Mouse (Mus musculus) fibroblast of lung, adult 2 months (primary cell): ENCODE data around the gene Slc26a6.

Source experiments
- DNase-seq: peaks from one replicate; pipeline ENCODE4 v3.0.0-alpha.2; 2011; ENCODE audit warnings: low read depth

Slc26a6 gene

GRCm38 (mm10) chr9:108852976-108853375 lies at the start of gene Slc26a6:
Gene Slc26a6 (plus strand): TSS chr9:108853283.
- no peak for DNase-seq

GRCm38 (mm10) chr9:108805768-108806167 lies 47.3 kb upstream of the Slc26a6 start:
- DNase-seq = no peak

GRCm38 (mm10) chr9:108806379-108806778 lies 46.7 kb upstream of the Slc26a6 start:
- no peak for DNase-seq

- DNase-seq = no peak
Observed at GRCm38 (mm10) chr9:108806831-108807230, 46.3 kb upstream of the Slc26a6 start.

- no peak for DNase-seq
Observed at GRCm38 (mm10) chr9:108807674-108808073, 45.4 kb upstream of the Slc26a6 start.

GRCm38 (mm10) chr9:108808163-108808665 lies 44.9 kb upstream of the Slc26a6 start, which contains the start of gene Nckipsd:
Gene Nckipsd (plus strand): TSS chr9:108808368.
- DNase-seq = peak; percentile 54

- DNase-seq = no peak
Observed at GRCm38 (mm10) chr9:108809188-108809587, 43.9 kb upstream of the Slc26a6 start.

GRCm38 (mm10) chr9:108809723-108810122 lies 43.4 kb upstream of the Slc26a6 start:
- no peak for DNase-seq

- DNase-seq = no peak
Observed at GRCm38 (mm10) chr9:108810516-108810915, 42.6 kb upstream of the Slc26a6 start.

- DNase-seq = no peak
Observed at GRCm38 (mm10) chr9:108815557-108815956, 37.5 kb upstream of the Slc26a6 start.

- DNase-seq = no peak
Observed at GRCm38 (mm10) chr9:108819495-108819894, 33.6 kb upstream of the Slc26a6 start.

- no peak for DNase-seq
Observed at GRCm38 (mm10) chr9:108820077-108820476, 33.0 kb upstream of the Slc26a6 start.

- no peak for DNase-seq
Observed at GRCm38 (mm10) chr9:108824144-108824685, 28.9 kb upstream of the Slc26a6 start.

- no peak for DNase-seq
Observed at GRCm38 (mm10) chr9:108824755-108825413, 28.2 kb upstream of the Slc26a6 start.

- DNase-seq = no peak
Observed at GRCm38 (mm10) chr9:108825820-108826699, 27.0 kb upstream of the Slc26a6 start, which contains the start of gene Celsr3. Gene Celsr3 (plus strand): TSS chr9:108826320.

- DNase-seq = no peak
Observed at GRCm38 (mm10) chr9:108826700-108827340, 26.3 kb upstream of the Slc26a6 start.

GRCm38 (mm10) chr9:108827454-108827853 lies 25.6 kb upstream of the Slc26a6 start:
- DNase-seq = no peak

GRCm38 (mm10) chr9:108827906-108828305 lies 25.2 kb upstream of the Slc26a6 start:
- no peak for DNase-seq

- DNase-seq = no peak
Observed at GRCm38 (mm10) chr9:108831637-108832036, 21.4 kb upstream of the Slc26a6 start.

GRCm38 (mm10) chr9:108832390-108833108 lies 20.5 kb upstream of the Slc26a6 start:
- DNase-seq = peak; percentile 63

GRCm38 (mm10) chr9:108842989-108843388 lies 10.1 kb upstream of the Slc26a6 start:
- DNase-seq = no peak
